Mouse (Mus musculus) stomach, embryonic 14.5 days (tissue): ENCODE measurements around the gene Dusp22. TPM values are rescaled to one million over a fixed set of nuclear protein-coding genes. Genes with fewer than 3 reads are reported as not detected.

ENCODE experiments used
- ATAC-seq: fragments of 200-750 bp; cut with Nextera tagmentation; 2 replicates; pipeline ENCODE4 v1.8.0; 2017; ENCODE audit warnings: low read depth, moderate TSS enrichment; ENCODE audit not compliant: insufficient number of reproducible peaks, insufficient read depth, low FRiP score
- H3K27ac ChIP-seq: fragments of 300-500 bp; sonication (generic); 2 replicates; pipeline ENCODE4 v1.5.1; 2014; ENCODE audit warnings: mild to moderate bottlenecking, low read length, moderate library complexity, mixed read lengths
- H3K27me3 ChIP-seq: fragments of 300-500 bp; sonication (generic); 2 replicates; pipeline ENCODE4 v1.6.1; 2014; ENCODE audit warnings: low read length, control low read depth, mixed read lengths; ENCODE audit not compliant: control insufficient read depth, insufficient read depth
- H3K36me3 ChIP-seq: fragments of 300-500 bp; sonication (generic); 2 replicates; pipeline ENCODE4 v1.6.1; 2014; ENCODE audit warnings: mild to moderate bottlenecking, control low read depth, low read length, moderate library complexity, mixed read lengths; ENCODE audit not compliant: control insufficient read depth, insufficient read depth
- H3K4me1 ChIP-seq: fragments of 300-500 bp; sonication (generic); 2 replicates; pipeline ENCODE4 v1.6.1; 2014; ENCODE audit warnings: low read length, control low read depth, mixed read lengths; ENCODE audit not compliant: control insufficient read depth, insufficient read depth
- H3K4me2 ChIP-seq: fragments of 300-500 bp; sonication (generic); replicated peaks from 2 replicates; pipeline ENCODE4 v1.6.1; 2014; ENCODE audit warnings: low read depth, low read length, control low read depth
- H3K4me3 ChIP-seq: fragments of 300-500 bp; sonication (generic); 2 replicates; pipeline ENCODE4 v1.5.1; 2014; ENCODE audit warnings: low read depth, low read length, control low read depth
- H3K9ac ChIP-seq: fragments of 300-500 bp; sonication (generic); replicated peaks from 2 replicates; pipeline ENCODE4 v1.6.1; 2014; ENCODE audit warnings: low read depth, mild to moderate bottlenecking, control low read depth, low read length, moderate library complexity, mixed read lengths
- H3K9me3 ChIP-seq: fragments of 300-500 bp; sonication (generic); 2 replicates; pipeline ENCODE4 v1.6.1; 2016; ENCODE audit warnings: low read depth, low read length, control low read depth; ENCODE audit not compliant: control insufficient read depth
- WGBS: fragments of 180-500 bp; shearing (Covaris S2); extraction: QIAGEN DNeasy Blood & Tissue Kit; methylation state at CpG from one replicate; pipeline ENCODE4 v1.1.7; 2014; 5-methylcytosine and 5-hydroxymethylcytosine counted together
- polyA plus RNA-seq: library from polyadenylated mRNA; unstranded; fragments of >200 nt; fragmentation: Nextera tagmentation; extraction: Ambion mirVana; gene quantifications from 2 replicates; pipeline ENCODE4 v1.2.1, GENCODE M21; 2014

The Dusp22 gene
- polyA plus RNA-seq, 1 experiment from 2014 or later = 22.3 TPM

GRCm38 (mm10) chr13:30684614-30685122 is 24.9 kb downstream of the Dusp22 start:
- Histone ChIP-seq H3K4me1 (no peaks in the 10 kb centered on the region), H3K9ac (no peak overlapping the region), H3K27ac (no peak overlapping the region), H3K9me3 (no peaks in the 10 kb centered on the region), H3K4me2 (no peak overlapping the region), H3K4me3 (no peak overlapping the region), H3K36me3 (no peaks in the 10 kb centered on the region), H3K27me3 (no peaks in the 10 kb centered on the region)
- ATAC-seq = no peak
- 57% methylated on average over 6 of the region's 6 CpGs for WGBS

DNA sequence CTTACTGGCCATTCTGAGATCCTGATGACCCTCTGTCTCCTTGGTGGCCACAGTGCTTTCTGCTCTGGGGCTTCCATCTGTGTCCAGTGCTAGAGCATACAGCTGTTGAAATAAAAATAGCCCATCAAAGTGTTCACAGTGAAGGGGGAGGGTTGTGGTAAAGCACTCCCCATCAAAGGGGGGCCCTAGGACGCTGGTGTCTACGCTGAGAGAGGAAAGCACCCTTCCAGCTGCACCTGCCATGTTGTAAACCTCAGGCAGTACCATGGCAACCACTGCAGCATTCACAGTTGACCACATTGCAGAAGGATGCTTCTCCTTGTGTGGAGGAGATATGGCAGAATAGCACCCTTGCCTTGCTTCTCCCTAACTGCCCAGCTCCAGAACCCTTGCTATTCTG is 26.2 kb downstream of the Dusp22 start:
- H3K9me3 ChIP-seq = no peaks in the 10 kb centered on the region

DNA sequence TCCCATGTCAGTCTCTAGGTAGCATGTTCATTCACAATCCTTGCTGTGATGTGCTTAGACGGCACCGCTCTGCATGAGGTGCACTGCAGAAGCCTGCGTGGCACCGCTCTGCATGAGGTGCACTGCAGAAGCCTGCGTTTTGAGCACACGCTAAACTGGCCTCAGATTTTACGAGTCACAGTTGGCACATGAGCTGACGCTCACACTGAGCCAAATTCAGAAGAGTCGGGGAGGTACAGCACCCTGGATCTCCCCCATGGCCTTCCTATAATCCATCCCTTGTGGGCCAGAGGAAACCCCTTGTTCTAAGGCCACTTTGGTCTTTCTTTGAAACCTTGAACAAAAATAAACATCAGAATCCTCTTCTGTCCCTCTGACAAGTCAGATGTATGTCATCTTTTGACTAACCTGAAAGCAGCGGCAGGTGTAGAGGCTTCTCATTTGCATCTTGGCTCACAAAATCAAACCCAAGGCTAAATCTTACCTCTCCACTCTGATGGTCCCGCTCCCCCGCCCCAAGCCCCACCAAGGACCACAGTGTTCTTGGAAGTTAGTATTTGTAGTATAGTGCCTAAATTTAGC is 28.3 kb downstream of the Dusp22 start:
- H3K4me2 ChIP-seq = no peak overlapping the region
- H3K9me3 ChIP-seq = no peaks in the 10 kb centered on the region
- H3K36me3 ChIP-seq = no peaks in the 10 kb centered on the region
- no peak overlapping the region for H3K27ac ChIP-seq
- H3K4me3 ChIP-seq = no peak overlapping the region
- H3K9ac ChIP-seq = no peak overlapping the region
- WGBS = 94% methylated on average over 12 of the region's 12 CpGs
- H3K27me3 ChIP-seq = no peaks in the 10 kb centered on the region
- H3K4me1 ChIP-seq = no peaks in the 10 kb centered on the region
- ATAC-seq = no peak

More for the DNA sequence above, 26.2 kb downstream of the Dusp22 start:
- H3K36me3 ChIP-seq = no peaks in the 10 kb centered on the region
- no peak for ATAC-seq
- H3K27me3 ChIP-seq = no peaks in the 10 kb centered on the region
- no peak overlapping the region for H3K9ac ChIP-seq
- H3K4me2 ChIP-seq = no peak overlapping the region
- H3K4me3 ChIP-seq = no peak overlapping the region
- no peaks in the 10 kb centered on the region for H3K4me1 ChIP-seq
- WGBS = 88% methylated on average over 2 of the region's 2 CpGs
- no peak overlapping the region for H3K27ac ChIP-seq

DNA sequence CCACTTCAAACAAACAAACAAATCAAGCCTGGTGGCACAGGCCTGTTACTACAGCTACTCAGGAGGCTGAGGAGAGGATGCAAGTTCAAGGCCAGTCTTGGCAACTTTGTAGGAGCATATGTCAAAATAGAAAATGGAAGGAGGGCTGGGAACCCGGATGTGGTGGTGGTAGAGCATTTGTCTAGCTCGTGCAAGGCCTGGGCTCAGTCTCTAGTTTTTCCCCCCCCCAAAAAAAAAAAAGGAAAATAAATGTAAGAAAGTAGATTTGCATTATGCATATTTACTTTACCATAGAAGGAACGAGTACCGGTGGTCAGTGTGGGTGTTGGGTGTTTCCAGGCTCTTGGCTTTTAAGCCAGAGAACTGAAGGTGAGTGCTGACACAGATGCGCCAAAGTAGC is 29.7 kb downstream of the Dusp22 start:
- H3K4me1 ChIP-seq = no peaks in the 10 kb centered on the region
- no peaks in the 10 kb centered on the region for H3K9me3 ChIP-seq
- no peak overlapping the region for H3K9ac ChIP-seq
- WGBS = 87% methylated on average over 5 of the region's 5 CpGs
- no peaks in the 10 kb centered on the region for H3K36me3 ChIP-seq
- no peak overlapping the region for H3K4me3 ChIP-seq
- H3K27ac ChIP-seq = no peak overlapping the region
- ATAC-seq = no peak
- no peaks in the 10 kb centered on the region for H3K27me3 ChIP-seq
- H3K4me2 ChIP-seq = no peak overlapping the region

GRCm38 (mm10) chr13:30691441-30692292 is 31.9 kb downstream of the Dusp22 start:
- no peak overlapping the region for H3K9ac ChIP-seq
- H3K4me1 ChIP-seq = no peaks in the 10 kb centered on the region
- H3K36me3 ChIP-seq = no peaks in the 10 kb centered on the region
- no peak overlapping the region for H3K27ac ChIP-seq
- no peaks in the 10 kb centered on the region for H3K27me3 ChIP-seq
- ATAC-seq = no peak
- 79% methylated on average over 9 of the region's 9 CpGs for WGBS
- no peak overlapping the region for H3K4me3 ChIP-seq
- no peaks in the 10 kb centered on the region for H3K9me3 ChIP-seq
- no peak overlapping the region for H3K4me2 ChIP-seq

DNA sequence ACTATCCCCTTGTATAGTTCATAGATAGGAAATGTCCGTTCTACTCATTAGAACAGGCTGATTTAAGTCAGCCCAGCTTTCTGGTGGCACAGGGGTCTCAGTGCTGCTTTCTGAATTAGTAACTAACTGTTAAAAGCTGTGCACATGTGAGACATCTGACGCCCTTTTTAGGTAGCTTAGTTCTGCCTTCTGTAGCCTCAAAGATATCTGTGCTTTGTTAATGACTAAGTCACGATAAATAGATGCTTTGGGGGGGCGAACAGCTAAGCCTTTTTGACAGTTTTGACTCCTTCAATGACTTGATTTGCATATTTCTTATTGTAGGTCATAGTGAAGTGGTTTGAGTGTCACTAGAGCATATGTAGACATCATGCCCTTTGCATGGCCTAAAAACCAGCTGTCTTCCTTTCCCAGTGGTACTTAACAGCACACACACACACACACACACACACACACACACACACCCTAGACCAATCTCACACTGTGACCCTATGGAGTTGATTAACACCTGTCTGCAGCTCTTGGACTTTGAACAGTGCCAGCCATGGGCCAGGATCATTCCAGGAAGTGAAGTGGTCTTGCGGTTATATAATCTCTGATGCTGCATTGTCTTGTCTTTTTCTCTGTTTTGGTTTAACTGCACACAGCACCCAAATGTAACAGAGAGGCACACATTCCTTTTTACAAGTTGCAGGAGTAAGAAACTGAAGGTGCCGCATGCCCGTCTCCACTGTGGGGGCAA is 33.0 kb downstream of the Dusp22 start:
- no peak overlapping the region for H3K4me3 ChIP-seq
- ATAC-seq = no peak
- H3K27me3 ChIP-seq = no peaks in the 10 kb centered on the region
- no peak overlapping the region for H3K4me2 ChIP-seq
- no peak overlapping the region for H3K9ac ChIP-seq
- H3K4me1 ChIP-seq = no peaks in the 10 kb centered on the region
- H3K36me3 ChIP-seq = no peaks in the 10 kb centered on the region
- H3K27ac ChIP-seq = no peak overlapping the region
- 83% methylated on average over 7 of the region's 7 CpGs for WGBS
- no peaks in the 10 kb centered on the region for H3K9me3 ChIP-seq

GRCm38 (mm10) chr13:30695232-30695631 is 35.4 kb downstream of the Dusp22 start:
- Histone ChIP-seq H3K4me2 (no peak overlapping the region), H3K36me3 (no peaks in the 10 kb centered on the region), H3K27ac (no peak overlapping the region), H3K9ac (no peak overlapping the region), H3K4me3 (no peak overlapping the region), H3K9me3 (no peaks in the 10 kb centered on the region), H3K27me3 (no peaks in the 10 kb centered on the region), H3K4me1 (no peaks in the 10 kb centered on the region)
- 44% methylated on average over 1 of the region's 1 CpGs for WGBS
- no peak for ATAC-seq

- Histone ChIP-seq H3K9me3 (no peaks in the 10 kb centered on the region), H3K4me2 (no peak overlapping the region), H3K4me3 (no peak overlapping the region), H3K27ac (no peak overlapping the region), H3K27me3 (no peaks in the 10 kb centered on the region), H3K4me1 (no peaks in the 10 kb centered on the region), H3K36me3 (no peaks in the 10 kb centered on the region), H3K9ac (no peak overlapping the region)
- 75% methylated on average over 2 of the region's 2 CpGs for WGBS
- no peak for ATAC-seq
These were observed 36.1 kb downstream of the Dusp22 start for GRCm38 (mm10) chr13:30695890-30696289.
